Mouse (Mus musculus) kidney, adult 2 months (tissue): ENCODE results near the gene Sele. TPM values are rescaled to one million over a fixed set of nuclear protein-coding genes. Genes with fewer than 3 reads are reported as not detected.

ENCODE experiments used
- DNase-seq: peaks from one replicate; pipeline ENCODE4 v3.0.0; 2021
- H3K27ac ChIP-seq: fragments of 200-500 bp; 2 replicates; pipeline ENCODE4 v1.5.1; 2012; ENCODE audit warnings: low read depth, low read length, control low read depth, inconsistent platforms; ENCODE audit not compliant: insufficient read depth
- H3K27me3 ChIP-seq: fragments of 200-500 bp; replicated peaks from 2 replicates; pipeline ENCODE4 v1.6.1; 2012; ENCODE audit warnings: mild to moderate bottlenecking, moderate library complexity, low read length, inconsistent platforms; ENCODE audit not compliant: control insufficient read depth, insufficient read depth
- H3K36me3 ChIP-seq: fragments of 200-500 bp; 2 replicates; pipeline ENCODE4 v1.6.1; 2012; ENCODE audit warnings: mild to moderate bottlenecking, moderate library complexity, low read length, inconsistent platforms; ENCODE audit not compliant: control insufficient read depth, insufficient read depth
- H3K4me1 ChIP-seq: fragments of 200-500 bp; 2 replicates; pipeline ENCODE4 v1.6.1; 2011; ENCODE audit warnings: low read length; ENCODE audit not compliant: control insufficient read depth, insufficient read depth
- H3K4me3 ChIP-seq: fragments of 200-500 bp; 2 replicates; pipeline ENCODE4 v1.5.1; 2011; ENCODE audit warnings: mild to moderate bottlenecking, low read depth, low read length, control low read depth; ENCODE audit not compliant: insufficient read depth
- CTCF ChIP-seq: fragments of 200-500 bp; conservative IDR thresholded peaks from 2 replicates; pipeline ENCODE4 v1.5.1; 2011; ENCODE audit warnings: low read depth, mild to moderate bottlenecking, control low read depth, low read length, moderate library complexity, mixed read lengths; ENCODE audit not compliant: insufficient read depth, insufficient read length
- POLR2A ChIP-seq: fragments of 200-500 bp; IDR thresholded peaks from one replicate; pipeline ENCODE4 v1.6.1; 2011; ENCODE audit warnings: low read depth, low read length, control low read depth
- WGBS: fragments of 180-500 bp; shearing (Covaris S2); methylation state at CpG from one replicate; pipeline ENCODE4 v1.1.7; 2018; 5-methylcytosine and 5-hydroxymethylcytosine counted together
- polyA plus RNA-seq: library from polyadenylated mRNA; depleted of rRNA; stranded (reverse); fragments of >200 nt; gene quantifications from 2 replicates; pipeline ENCODE4 v1.2.3, GENCODE M21; 2012

The Sele gene
- polyA plus RNA-seq, 1 experiment, result 0.42 TPM

DNA sequence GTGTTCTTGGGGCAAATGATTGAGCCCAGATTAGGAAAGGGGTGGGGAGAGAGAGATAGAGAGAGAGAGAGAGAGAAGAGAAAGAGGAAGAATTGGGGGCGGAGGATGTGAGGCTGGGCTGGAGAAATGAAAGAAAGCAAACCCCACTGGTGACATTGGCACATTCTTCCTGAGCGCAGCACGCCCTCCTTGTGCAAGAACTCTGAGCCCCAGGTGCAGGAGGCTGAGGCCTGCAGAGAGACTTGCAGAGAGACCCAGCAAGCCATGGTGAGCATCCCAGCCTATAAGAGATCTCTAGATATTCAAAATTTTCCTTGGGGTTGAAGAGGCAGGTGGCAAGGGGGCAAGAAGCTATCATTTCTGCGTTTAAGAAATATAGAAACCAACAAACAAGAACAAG is 13.9 kb downstream of the Sele start, which contains the start of gene Sell:
TSS of gene Sell (plus strand) at position 58 of the 400 bp plus-strand sequence.
- DNase-seq, result no peak
- Histone ChIP-seq H3K36me3 (no peaks in the 10 kb centered on the region), H3K4me3 (no peak within 1 kb of the TSS), H3K4me1 (no peaks in the 10 kb centered on the region), H3K27ac (no peak within 1 kb of the TSS), H3K27me3 (no peaks in the 10 kb centered on the region)
- TF ChIP-seq POLR2A (no peak), CTCF (no peak)
- WGBS, result 81% methylated on average over 4 of the region's 4 CpGs

DNA sequence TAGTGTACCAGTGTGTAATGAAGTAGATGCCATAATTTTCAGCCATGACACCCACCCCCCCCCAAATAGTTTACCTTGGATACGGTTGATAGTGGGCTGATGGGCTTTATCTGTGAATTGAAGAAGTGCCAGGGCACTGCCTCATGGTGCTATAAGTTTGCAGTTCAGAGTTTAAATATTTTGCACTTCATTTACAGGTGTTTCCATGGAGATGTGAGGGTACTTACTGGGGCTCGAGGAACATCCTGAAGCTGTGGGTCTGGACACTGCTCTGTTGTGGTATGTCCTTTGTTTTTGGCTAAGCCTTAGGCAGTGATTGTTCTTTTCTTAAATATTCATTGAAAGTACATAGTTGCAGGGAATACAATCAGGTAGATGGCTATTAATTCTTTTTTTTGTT is 14.8 kb downstream of the Sele start:
- H3K27ac ChIP-seq, result no peak overlapping the region
- no peak for TF ChIP-seq CTCF
- no peak for TF ChIP-seq POLR2A
- 54% methylated on average over 2 of the region's 2 CpGs for WGBS
- H3K4me3 ChIP-seq, result no peak overlapping the region
- no peaks in the 10 kb centered on the region for H3K36me3 ChIP-seq
- no peaks in the 10 kb centered on the region for H3K27me3 ChIP-seq
- DNase-seq, result no peak
- H3K4me1 ChIP-seq, result no peaks in the 10 kb centered on the region

DNA sequence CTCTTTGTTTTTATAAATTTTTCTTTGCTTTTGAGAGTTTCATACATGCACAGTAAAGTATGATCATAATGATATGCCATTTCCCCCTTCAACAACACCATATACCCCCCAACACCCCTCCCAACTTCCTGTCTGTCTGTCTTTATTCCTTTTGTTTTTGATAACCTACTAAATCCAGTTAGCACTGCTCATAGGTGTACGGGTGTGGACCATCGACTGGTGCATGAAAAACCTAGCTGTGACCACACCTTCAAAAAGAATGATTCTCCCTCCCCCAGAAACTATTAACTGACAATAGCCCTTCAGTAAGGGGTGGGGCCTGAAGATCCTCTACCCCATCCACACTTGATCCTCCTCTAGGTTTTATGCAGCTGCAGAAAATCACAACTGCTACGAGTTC is 15.7 kb downstream of the Sele start:
- Histone ChIP-seq H3K27ac (no peak overlapping the region), H3K4me3 (no peak overlapping the region), H3K4me1 (no peaks in the 10 kb centered on the region), H3K36me3 (no peaks in the 10 kb centered on the region), H3K27me3 (no peaks in the 10 kb centered on the region)
- no peak for DNase-seq
- WGBS, result 41% methylated on average over 3 of the region's 3 CpGs
- TF ChIP-seq POLR2A, result no peak
- TF ChIP-seq CTCF, result no peak

DNA sequence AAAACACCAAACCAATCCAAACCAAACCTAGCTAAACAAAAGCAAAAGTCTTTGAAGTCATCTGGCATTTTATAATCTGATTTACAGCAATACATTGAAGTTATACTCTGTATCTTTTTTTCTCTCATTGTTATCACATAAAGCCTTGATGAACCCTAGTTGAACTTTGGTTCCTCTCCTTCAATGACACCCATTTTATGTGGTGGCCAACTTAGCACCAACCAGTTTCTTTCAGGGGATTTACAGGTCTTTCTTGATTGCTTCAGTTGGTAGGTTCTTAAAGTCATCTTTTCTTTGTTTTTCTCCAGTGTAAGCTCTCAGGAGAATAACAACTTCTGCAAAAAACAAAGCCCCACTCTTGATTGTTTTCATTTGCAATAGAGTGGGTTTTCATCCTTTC is 21.2 kb downstream of the Sele start:
- Histone ChIP-seq H3K27me3 (no peaks in the 10 kb centered on the region), H3K27ac (no peak overlapping the region), H3K4me1 (no peaks in the 10 kb centered on the region), H3K36me3 (no peaks in the 10 kb centered on the region), H3K4me3 (no peak overlapping the region)
- TF ChIP-seq POLR2A (no peak), CTCF (no peak)
- DNase-seq, result no peak

DNA sequence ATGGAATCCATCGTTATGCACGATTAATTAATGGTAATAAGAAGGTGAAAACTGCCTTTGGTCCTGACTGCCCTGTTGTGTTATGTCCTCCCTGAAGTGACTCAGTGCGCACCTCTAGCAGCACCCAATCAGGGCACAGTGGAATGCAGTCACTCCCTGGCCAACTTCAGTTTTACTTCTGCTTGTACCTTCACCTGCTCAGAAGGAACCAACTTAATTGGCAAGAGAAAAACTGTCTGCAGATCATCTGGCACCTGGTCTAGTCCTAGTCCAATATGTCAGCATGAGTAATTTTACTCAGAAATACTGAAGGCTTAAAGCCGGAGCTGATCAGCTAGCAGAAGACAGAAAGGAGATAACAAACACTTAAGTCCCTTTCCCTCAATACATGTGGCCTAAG is 22.4 kb downstream of the Sele start:
- no peak for TF ChIP-seq CTCF
- DNase-seq, result no peak
- Histone ChIP-seq H3K36me3 (no peaks in the 10 kb centered on the region), H3K27ac (no peak overlapping the region), H3K4me1 (no peaks in the 10 kb centered on the region), H3K4me3 (no peak overlapping the region), H3K27me3 (no peaks in the 10 kb centered on the region)
- WGBS, result 91% methylated on average over 4 of the region's 4 CpGs

DNA sequence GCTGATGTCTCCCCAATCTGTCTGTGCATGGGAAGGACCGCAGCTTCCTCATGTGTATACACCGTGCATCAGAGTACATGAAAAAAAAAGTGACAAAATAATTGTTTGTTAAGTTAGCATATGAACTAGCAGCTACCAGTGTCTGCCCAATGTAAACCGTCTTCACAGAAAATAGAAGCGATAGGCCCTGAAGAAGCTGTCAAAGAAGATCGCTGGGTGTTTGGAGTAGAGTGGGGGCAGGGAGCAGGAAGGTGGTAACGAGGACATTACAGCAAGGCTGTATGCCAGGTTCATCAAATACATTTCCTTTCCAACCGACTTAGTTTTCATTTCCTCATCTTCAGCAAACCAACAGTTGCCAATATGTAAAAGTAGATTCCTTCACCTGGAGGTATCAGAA is 23.1 kb downstream of the Sele start:
- no peaks in the 10 kb centered on the region for H3K27me3 ChIP-seq
- H3K4me3 ChIP-seq, result no peak overlapping the region
- no peak overlapping the region for H3K27ac ChIP-seq
- H3K4me1 ChIP-seq, result no peaks in the 10 kb centered on the region
- no peak for DNase-seq
- H3K36me3 ChIP-seq, result no peaks in the 10 kb centered on the region
- TF ChIP-seq CTCF (no peak), POLR2A (no peak)
- WGBS, result 70% methylated on average over 7 of the region's 7 CpGs

DNA sequence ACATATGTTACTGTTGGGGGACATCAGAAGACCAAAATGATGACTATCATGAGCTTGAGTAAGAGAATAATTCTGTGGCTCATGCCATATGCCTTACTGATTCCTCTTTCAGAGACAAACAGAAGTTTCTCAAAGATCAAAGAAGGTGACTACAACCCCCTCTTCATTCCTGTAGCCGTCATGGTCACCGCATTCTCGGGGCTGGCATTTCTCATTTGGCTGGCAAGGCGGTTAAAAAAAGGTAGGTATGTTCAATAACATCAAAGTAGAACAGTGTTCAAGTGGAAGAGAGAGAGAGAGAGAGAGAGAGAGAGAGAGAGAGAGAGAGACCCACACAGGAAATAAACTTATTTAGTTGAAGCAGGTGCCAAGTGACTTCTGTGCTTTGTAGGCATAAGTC is 24.0 kb downstream of the Sele start:
- no peak for DNase-seq
- no peak for TF ChIP-seq POLR2A
- TF ChIP-seq CTCF, result no peak
- H3K4me3 ChIP-seq, result no peak overlapping the region
- H3K4me1 ChIP-seq, result no peaks in the 10 kb centered on the region
- 83% methylated on average over 4 of the region's 4 CpGs for WGBS
- no peaks in the 10 kb centered on the region for H3K36me3 ChIP-seq
- no peak overlapping the region for H3K27ac ChIP-seq
- no peaks in the 10 kb centered on the region for H3K27me3 ChIP-seq

DNA sequence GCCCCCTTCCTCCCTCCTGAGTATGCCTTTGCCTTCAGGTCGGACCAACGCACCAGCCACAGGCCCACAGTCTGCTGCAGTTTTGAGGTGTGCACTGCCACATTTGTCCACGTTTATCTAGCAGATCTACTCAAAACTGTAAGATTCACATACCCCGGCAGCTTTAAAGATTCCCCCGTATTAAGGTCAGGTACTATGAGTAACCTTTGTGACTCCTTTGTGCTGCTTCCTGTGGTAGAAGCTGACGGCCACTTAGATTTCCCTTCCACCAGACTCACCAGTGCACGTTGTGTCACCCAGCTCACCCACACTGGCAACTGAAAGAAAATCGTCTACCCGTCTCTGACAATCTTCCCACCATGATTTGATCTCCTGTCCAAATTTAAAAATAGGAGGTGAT is 25.1 kb downstream of the Sele start:
- Histone ChIP-seq H3K27me3 (no peaks in the 10 kb centered on the region), H3K4me1 (no peaks in the 10 kb centered on the region), H3K36me3 (no peaks in the 10 kb centered on the region), H3K27ac (no peak overlapping the region), H3K4me3 (no peak overlapping the region)
- WGBS, result 87% methylated on average over 9 of the region's 9 CpGs
- no peak for DNase-seq
- no peak for TF ChIP-seq POLR2A
- no peak for TF ChIP-seq CTCF
